Comparison of ENCODE assay signal across 1 mouse cellular context in genomic region chr13:45661283-45662185, GRCm38 (mm10).
TF ChIP-seq lines count a peak whose summit lies in the region.

No protein-coding gene starts in this region.

TF ChIP-seq in CH12.LX, 34 proteins besides CTCF, POLR2A, EP300 and RAD21 (continued from another document):
- TF ChIP-seq GABPA (IDR thresholded peaks at IDR 0.05; ENCODE audit: insufficient replicate concordance, low read depth, low read length) (no peak), CHD2 (IDR thresholded peaks at IDR 0.05; ENCODE audit: low read length) (0 out of 2 replicates have a peak, but pooled peaks have one; percentile 10)
